Mouse (Mus musculus) E14TG2a.4 (cell line): Measurements from ENCODE around the gene Mrps15.

ENCODE experiments used
- CTCF ChIP-seq: conservative IDR thresholded peaks from 2 replicates; pipeline ENCODE4 v1.5.1; 2014; ENCODE audit warnings: low read length
- NANOG ChIP-seq: IDR thresholded peaks from 2 replicates; pipeline ENCODE4 v1.6.1; 2014; ENCODE audit warnings: borderline replicate concordance, low read length, mixed read lengths
- POU5F1 ChIP-seq: IDR thresholded peaks from 2 replicates; pipeline ENCODE4 v1.6.1; 2014; ENCODE audit warnings: low read length, borderline replicate concordance

DNA sequence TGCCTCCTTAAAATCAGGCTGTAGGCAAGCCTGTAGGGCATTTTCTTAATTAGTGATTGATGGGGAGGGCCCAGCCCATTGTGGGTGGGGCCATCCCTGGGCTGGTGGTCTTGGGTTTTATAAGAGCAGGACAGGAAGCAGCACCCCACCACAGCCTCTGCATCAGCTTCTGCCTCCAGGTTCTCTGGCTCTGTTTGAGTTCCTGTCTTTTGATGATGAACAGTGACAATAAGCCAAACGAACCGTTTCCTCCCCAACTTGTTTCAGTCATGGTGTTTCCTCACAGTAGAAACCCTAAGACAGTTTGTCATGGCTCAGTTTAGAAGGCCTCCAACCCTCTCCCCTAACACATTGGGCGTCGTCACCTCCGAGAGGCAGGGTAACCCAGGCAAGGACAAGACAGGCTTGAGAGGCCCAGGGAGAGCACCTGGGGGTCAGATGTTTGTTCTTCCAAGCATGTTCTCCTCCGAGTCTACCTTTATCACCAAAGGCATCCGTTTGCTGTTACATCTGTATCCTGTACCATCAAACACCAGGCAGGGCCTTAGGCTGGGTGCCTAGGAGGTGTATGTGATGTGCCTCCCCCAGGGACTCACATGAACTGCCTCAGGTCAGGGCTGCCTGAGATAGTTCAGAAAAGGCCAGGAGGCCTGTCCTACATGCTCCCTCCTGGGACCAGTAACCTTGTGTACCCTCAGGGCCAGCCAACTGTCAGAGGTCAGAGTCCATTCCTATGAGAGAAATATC, 43.5 kb downstream of the Mrps15 start:
- TF ChIP-seq CTCF (no peak), POU5F1 (no peak), NANOG (no peak)
